ENCODE assay signal across 29 mouse cellular contexts in genomic region chr14:14800810-14801209, GRCm38 (mm10). TPM values are rescaled to one million over a fixed set of nuclear protein-coding genes. Genes with fewer than 3 reads are reported as not detected.
DNase-seq lines count a peak whose midpoint lies in the region; ATAC-seq and TF ChIP-seq lines count a peak whose summit lies in the region.
"Had no signal": no experiment of that assay in that cellular context is flagged by ENCODE, and none has a peak within 500 bp of the region (broad histone marks: within the 10 kb centered on the region; RNA-seq: fewer than 3 reads in every experiment).

No protein-coding gene starts in this region.

- H3K36me3 ChIP-seq in lung, postnatal 0 days (ENCODE audit: insufficient read depth, low read length), result no peaks in the 10 kb centered on the region
- H3K36me3 ChIP-seq: heart, embryonic 15.5 days had no signal

- H3K9ac ChIP-seq in lung, postnatal 0 days (replicated peaks; ENCODE audit: low read depth), result no peak overlapping the region
- H3K9ac ChIP-seq: embryonic facial prominence, embryonic 12.5 days; heart, embryonic 15.5 days; hindbrain, embryonic 14.5 days; kidney, embryonic 15.5 days; limb, embryonic 15.5 days had no signal

- 90% methylated on average over 3 of the region's 3 CpGs for WGBS in lung, postnatal 0 days

- TF ChIP-seq EP300 in lung, postnatal 0 days (IDR thresholded peaks at IDR 0.05), result no peak

- no peak overlapping the region for H3K4me3 ChIP-seq in lung, postnatal 0 days (ENCODE audit: low read depth, low read length)
- H3K4me3 ChIP-seq in bone marrow macrophage, adult 2 months (ENCODE audit: insufficient read depth, low read length), result no peak overlapping the region
- H3K4me3 ChIP-seq: embryonic facial prominence, embryonic 12.5 days; heart, embryonic 10.5 days; heart, embryonic 15.5 days; kidney, embryonic 15.5 days; limb, embryonic 10.5 days; limb, embryonic 15.5 days had no signal

- no peak overlapping the region for H3K4me2 ChIP-seq in lung, postnatal 0 days (replicated peaks; ENCODE audit: low read depth, low read length)
- H3K4me2 ChIP-seq: embryonic facial prominence, embryonic 12.5 days; heart, embryonic 15.5 days; hindbrain, embryonic 14.5 days; kidney, embryonic 15.5 days; limb, embryonic 15.5 days had no signal

- no peak for ATAC-seq in lung, postnatal 0 days
- peak; percentile 14 to 47 for ATAC-seq in hematopoietic stem cell, adult 5-6 weeks (replicated peaks in 1 of 2; ENCODE audit: insufficient read depth in 1 of 2, low FRiP score in 2 of 2, low TSS enrichment in 1 of 2, low read depth in 1 of 2, poor library complexity in 2 of 2, severe bottlenecking in 2 of 2)
- ATAC-seq in monocyte, adult 5-6 weeks (replicated peaks; ENCODE audit: insufficient number of reproducible peaks, low FRiP score, low TSS enrichment, poor library complexity, severe bottlenecking), result peak; percentile 54; the same call in 1 of the 2 replicates

- no peak overlapping the region for H3K27ac ChIP-seq in lung, postnatal 0 days (ENCODE audit: low read length)
- H3K27ac ChIP-seq in bone marrow macrophage, adult 2 months (ENCODE audit: insufficient read depth, low read depth, low read length), result peak overlapping the region; percentile 86
- H3K27ac ChIP-seq: embryonic facial prominence, embryonic 12.5 days; heart, embryonic 10.5 days; heart, embryonic 15.5 days; hindbrain, embryonic 14.5 days; kidney, embryonic 15.5 days; limb, embryonic 10.5 days; limb, embryonic 15.5 days had no signal

- H3K27me3 ChIP-seq in lung, postnatal 0 days (replicated peaks; ENCODE audit: insufficient read depth, low read length), result no peaks in the 10 kb centered on the region
- H3K27me3 ChIP-seq: embryonic facial prominence, embryonic 12.5 days; heart, embryonic 15.5 days; kidney, embryonic 15.5 days; limb, embryonic 15.5 days had no signal

- H3K9me3 ChIP-seq in lung, postnatal 0 days (ENCODE audit: low read length), result no peaks in the 10 kb centered on the region
- H3K9me3 ChIP-seq: embryonic facial prominence, embryonic 12.5 days; G1E; heart, embryonic 10.5 days; heart, embryonic 15.5 days; kidney, embryonic 15.5 days; limb, embryonic 10.5 days; limb, embryonic 15.5 days had no signal

- H3K4me1 ChIP-seq in lung, postnatal 0 days (ENCODE audit: insufficient read depth, low read depth, low read length), result no peaks in the 10 kb centered on the region
- peaks cover 18% of the 10 kb centered on the region for H3K4me1 ChIP-seq in bone marrow macrophage, adult 2 months (ENCODE audit: control insufficient read depth, insufficient read depth, low read length)
- H3K4me1 ChIP-seq: heart, embryonic 10.5 days; heart, embryonic 15.5 days; limb, embryonic 15.5 days had no signal

- DNase-seq in lung, postnatal 0 days (ENCODE audit: low spot score), result peak; percentile 21
- no peak for DNase-seq in lung, postnatal 25 days (ENCODE audit: low spot score)
- DNase-seq in left cerebral cortex, adult 9 months (ENCODE audit: low spot score in 2 of 2), result no peak
- no peak for DNase-seq in layer of hippocampus, adult 11-12 months (ENCODE audit: low spot score)
- no peak for DNase-seq in cerebellum, adult 9-11 months
- DNase-seq: adrenal gland, adult 8-10 months; B cell, adult 2 months; cerebellum, adult 8-10 months; cerebellum, postnatal 36 days; embryo, embryonic 11 days; gastrocnemius, postnatal 10 days; heart, adult 11 months; heart, postnatal 4 days; kidney, adult 11 months; kidney, postnatal 25 days; midbrain, embryonic 14.5 days; right cerebral cortex, adult 18-20 months had no signal

- TF ChIP-seq CTCF in lung, postnatal 0 days (IDR thresholded peaks at IDR 0.05), result no peak
- no peak for TF ChIP-seq CTCF in bone marrow macrophage, adult 2 months (IDR thresholded peaks at IDR 0.05; ENCODE audit: low read depth, low read length)

- TF ChIP-seq POLR2A in bone marrow macrophage, adult 2 months (IDR thresholded peaks at IDR 0.05; ENCODE audit: borderline replicate concordance, low read depth, low read length), result no peak

RNA-seq across cellular contexts. Expression of gene Nek10, which starts 2.4 kb away (rescaled TPM):
- 0.24 TPM in 2 replicates for polyA plus RNA-seq in lung, postnatal 0 days (2015; fragmentation: Nextera tagmentation; extraction: Ambion mirVana)
- polyA plus RNA-seq in bone marrow macrophage, adult 2 months (2012; ENCODE audit: insufficient read depth, insufficient read length, missing spikeins), result 0.09 TPM in 1 of 2 replicates, not detected in the other
- total RNA-seq in hematopoietic stem cell, adult 5-6 weeks (2017), result not detected in 2 replicates
- total RNA-seq in monocyte, adult 5-6 weeks (2017), result 0.19 to 0.29 TPM in 2 of 3 replicates, not detected in the other
- polyA plus RNA-seq: G1E; heart, embryonic 10.5 days; liver, embryonic 16.5 days had no signal
